Mouse (Mus musculus) cortical plate, adult 2 months (tissue): ENCODE measurements around the gene Cmtm6.

Experiments
- CTCF ChIP-seq: fragments of 200-500 bp; IDR thresholded peaks from 2 replicates; pipeline ENCODE4 v1.5.1; 2011; ENCODE audit warnings: mild to moderate bottlenecking, control low read depth, low read length; ENCODE audit not compliant: insufficient read depth; ENCODE audit errors: extremely low read depth
- POLR2A ChIP-seq: fragments of 200-500 bp; IDR thresholded peaks from 2 replicates; pipeline ENCODE4 v1.6.1; 2011; ENCODE audit warnings: mild to moderate bottlenecking, low read length, control low read depth; ENCODE audit not compliant: insufficient read depth; ENCODE audit errors: extremely low read depth

DNA sequence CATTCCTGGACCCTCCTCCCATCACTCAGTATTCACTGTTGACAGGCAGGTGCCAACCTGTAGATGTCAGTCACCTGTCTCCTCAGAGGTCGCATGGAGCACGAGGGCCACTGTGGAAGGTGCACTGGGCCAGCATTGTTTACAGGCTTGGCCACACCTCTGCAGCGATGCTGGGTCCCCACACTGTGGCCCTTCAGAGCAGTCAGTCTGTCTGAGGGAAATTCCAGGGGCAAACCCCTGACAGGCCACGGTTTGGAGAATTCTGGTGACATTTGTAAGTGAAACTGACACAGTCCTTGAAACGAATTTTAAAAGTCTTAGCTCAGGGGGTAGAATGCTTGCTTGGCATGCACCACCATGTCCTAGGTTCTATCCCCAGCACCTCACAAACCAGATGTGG is 29.4 kb downstream of the Cmtm6 start:
- TF ChIP-seq CTCF (no peak), POLR2A (no peak)
